Mouse (Mus musculus): ENCODE data around the gene Shc3.

GRCm38 (mm10) chr13:51609231-51609630 is 40.0 kb upstream of the Shc3 start:
- TF ChIP-seq CTCF (IDR thresholded peaks at IDR 0.05; ENCODE audit: low read depth) (peak; percentile 7; the same call in 1 of the 2 replicates), EP300 (IDR thresholded peaks at IDR 0.05; ENCODE audit: low read depth) (no peak)
